Comparison of ENCODE assay signal across 8 mouse cellular contexts in the genomic region with DNA sequence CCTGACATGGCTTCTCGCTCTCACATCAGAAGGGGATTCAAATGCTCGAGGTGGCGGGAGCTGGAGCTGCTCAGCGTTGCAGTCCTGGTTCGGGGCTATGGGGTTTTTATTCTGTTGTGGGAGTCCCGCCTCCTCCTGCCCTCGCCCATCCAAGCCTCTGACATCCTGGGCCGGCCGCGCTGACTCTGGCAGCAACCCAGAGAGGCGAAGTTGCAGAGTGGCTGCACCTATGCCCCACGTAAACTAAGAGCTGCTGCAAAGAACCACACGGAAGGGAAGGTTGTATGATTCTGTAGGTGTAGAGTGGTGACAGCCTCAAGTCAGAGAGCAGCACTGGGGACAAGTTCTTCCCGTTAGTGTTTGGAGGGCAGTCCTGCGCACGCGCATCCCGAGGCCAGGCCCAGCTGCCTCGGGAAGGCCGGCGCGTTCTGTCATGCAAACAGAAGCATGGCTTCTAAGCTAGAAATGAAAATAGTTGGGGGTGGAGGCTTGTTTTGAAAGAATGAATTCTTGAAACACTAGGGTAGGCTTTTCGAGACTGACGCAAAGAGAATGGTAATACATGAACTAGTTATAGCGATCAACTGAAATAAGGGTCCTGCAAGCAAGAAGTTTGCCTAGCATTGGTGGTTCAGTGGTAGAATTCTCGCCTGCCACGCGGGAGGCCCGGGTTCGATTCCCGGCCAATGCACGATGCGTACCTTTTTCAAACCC. TPM values are rescaled to one million over a fixed set of nuclear protein-coding genes. Genes with fewer than 3 reads are reported as not detected.
A peak's percentile ranks its signal among the peaks of the same experiment; 100 is the strongest.
DNase-seq lines count a peak whose midpoint lies in the region; ATAC-seq and TF ChIP-seq lines count a peak whose summit lies in the region.

No protein-coding gene starts in this region.

- peak overlapping the region; percentile 67 for H3K4me2 ChIP-seq in heart, embryonic 12.5 days
- H3K4me2 ChIP-seq in kidney, embryonic 16.5 days (replicated peaks; ENCODE audit: low read depth, low read length): peak overlapping the region; percentile 56

- under 1% methylated on average over 33 of the region's 33 CpGs for WGBS in heart, embryonic 12.5 days
- WGBS in kidney, embryonic 16.5 days: under 1% methylated on average over 33 of the region's 33 CpGs

- TF ChIP-seq CTCF in brain, embryonic 14.5 days (IDR thresholded peaks at IDR 0.05; ENCODE audit: borderline replicate concordance, extremely low read depth, insufficient read depth, insufficient read length): no peak

- H3K36me3 ChIP-seq in erythroblast, embryonic 14.5 days (ENCODE audit: control insufficient read depth): no peaks in the 10 kb centered on the region
- no peaks in the 10 kb centered on the region for H3K36me3 ChIP-seq in heart, embryonic 12.5 days
- H3K36me3 ChIP-seq in kidney, embryonic 16.5 days (ENCODE audit: insufficient read depth, low read length): no peaks in the 10 kb centered on the region

- peak overlapping the region; percentile 82 for H3K27ac ChIP-seq in heart, embryonic 12.5 days (ENCODE audit: poor library complexity, severe bottlenecking)
- H3K27ac ChIP-seq in kidney, embryonic 16.5 days (ENCODE audit: low read length): peak overlapping the region; percentile 86

- peak; percentile 93 for ATAC-seq in heart, embryonic 12.5 days (ENCODE audit: insufficient number of reproducible peaks, low FRiP score)
- ATAC-seq in kidney, embryonic 16.5 days (ENCODE audit: low FRiP score, low TSS enrichment): peak; percentile 97
- peak; percentile 81 for ATAC-seq in monocyte, adult 5-6 weeks (replicated peaks; ENCODE audit: insufficient number of reproducible peaks, low FRiP score, low TSS enrichment, poor library complexity, severe bottlenecking)

- H3K9ac ChIP-seq in heart, embryonic 12.5 days: peak overlapping the region; percentile 73
- peak overlapping the region; percentile 73 for H3K9ac ChIP-seq in kidney, embryonic 16.5 days (replicated peaks; ENCODE audit: low read length)

- DNase-seq in A20 (ENCODE audit: low read depth, low spot score): peak; percentile 95
- DNase-seq in brain, embryonic 14.5 days (ENCODE audit: low read depth): peak; percentile 95
- DNase-seq in liver: peak; percentile 89
- DNase-seq in spleen, postnatal 36 days (ENCODE audit: low spot score in 2 of 2): peak; percentile 80 to 86

- H3K4me1 ChIP-seq in erythroblast, embryonic 14.5 days (ENCODE audit: control insufficient read depth): peaks cover 8% of the 10 kb centered on the region
- H3K4me1 ChIP-seq in heart, embryonic 12.5 days (replicated peaks): peaks cover 5% of the 10 kb centered on the region; the same call in 1 of the 2 replicates
- no peaks in the 10 kb centered on the region for H3K4me1 ChIP-seq in kidney, embryonic 16.5 days (ENCODE audit: insufficient read depth, low read length)

- peak overlapping the region; percentile 64 for H3K4me3 ChIP-seq in erythroblast, embryonic 14.5 days (replicated peaks)
- H3K4me3 ChIP-seq in heart, embryonic 12.5 days: peak overlapping the region; percentile 82
- peak overlapping the region; percentile 69 for H3K4me3 ChIP-seq in kidney, embryonic 16.5 days (ENCODE audit: low read length)

- TF ChIP-seq POLR2A in brain, embryonic 14.5 days (IDR thresholded peaks at IDR 0.05; ENCODE audit: borderline replicate concordance, extremely low read depth, insufficient read depth, insufficient read length, poor library complexity, severe bottlenecking): no peak

- peaks cover 8% of the 10 kb centered on the region for H3K27me3 ChIP-seq in erythroblast, embryonic 14.5 days (ENCODE audit: control insufficient read depth)
- no peaks in the 10 kb centered on the region; the same call in 1 of the 2 replicates for H3K27me3 ChIP-seq in heart, embryonic 12.5 days (replicated peaks)
- no peaks in the 10 kb centered on the region for H3K27me3 ChIP-seq in kidney, embryonic 16.5 days (ENCODE audit: insufficient read depth, low read length)

- H3K9me3 ChIP-seq in erythroblast, embryonic 14.5 days (ENCODE audit: control insufficient read depth, low read length): peaks cover 3% of the 10 kb centered on the region; the same call in 1 of the 2 replicates
- H3K9me3 ChIP-seq in heart, embryonic 12.5 days (replicated peaks): no peaks in the 10 kb centered on the region
- H3K9me3 ChIP-seq in kidney, embryonic 16.5 days (ENCODE audit: low read length): no peaks in the 10 kb centered on the region

RNA-seq across cellular contexts. Expression of a gene that starts 20.2 kb away (rescaled TPM):
- polyA plus RNA-seq in brain, embryonic 14.5 days (2012; rRNA removed): 4.9 and 7.4 TPM in 2 replicates
- 0.06 TPM in 1 of 2 replicates, not detected in the other for polyA plus RNA-seq in erythroblast, embryonic 14.5 days (2012)
- 3.8 and 4.5 TPM in 2 replicates for polyA plus RNA-seq in heart, embryonic 12.5 days (2016; fragmentation: Nextera tagmentation; extraction: Ambion mirVana)
- polyA plus RNA-seq in kidney, embryonic 16.5 days (2015; fragmentation: Nextera tagmentation; extraction: Ambion mirVana): 8.8 and 9.0 TPM in 2 replicates
- 270 to 442 TPM (median 434 TPM) in 3 replicates for total RNA-seq in monocyte, adult 5-6 weeks (2017)

RNA-seq across cellular contexts. Expression of a gene that starts 25.8 kb away (rescaled TPM):
- polyA plus RNA-seq in brain, embryonic 14.5 days (2012; rRNA removed): 0.34 and 0.38 TPM in 2 replicates
- not detected in 2 replicates for polyA plus RNA-seq in erythroblast, embryonic 14.5 days (2012)
- 0.14 and 0.24 TPM in 2 replicates for polyA plus RNA-seq in heart, embryonic 12.5 days (2016; fragmentation: Nextera tagmentation; extraction: Ambion mirVana)
- polyA plus RNA-seq in kidney, embryonic 16.5 days (2015; fragmentation: Nextera tagmentation; extraction: Ambion mirVana): 0.87 and 1.3 TPM in 2 replicates
- 364 to 612 TPM (median 571 TPM) in 3 replicates for total RNA-seq in monocyte, adult 5-6 weeks (2017)

Comparison
In these comparisons a context has a peak if more than half of its experiments do, and no peak if none do; other contexts are left out.
1. Peak in every context shown above with its lines: DNase-seq, ATAC-seq, H3K4me3 ChIP-seq and H3K27ac ChIP-seq.